Mouse (Mus musculus) T-helper 2 cell (primary cell): Measurements from ENCODE around the gene Dse.
"Not testable (repeated sequence)": the region's sequence is repeated elsewhere in the genome, so short reads cannot be mapped to it uniquely, and the experiment has no call there.

ENCODE experiments used
- in situ Hi-C: fragments of 300-600 bp; cut with MboI, MseI; formaldehyde crosslinking; loops from one replicate; pipeline ENCODE4 v1.15.1; 2025; ENCODE audit warnings: high pct_unique_total_duplicates

Dse gene

GRCm38 (mm10) chr10:34207503-34207850 is at the start of gene Dse:
TSS of gene Dse (minus strand) at chr10:34207715.
- in situ Hi-C loops: no loop called here

GRCm38 (mm10) chr10:34252833-34253232 is 45.3 kb upstream of the Dse start:
- in situ Hi-C loops: not testable (repeated sequence)

- in situ Hi-C loops: no loop called here
These were observed 42.1 kb upstream of the Dse start for GRCm38 (mm10) chr10:34249594-34249993.

GRCm38 (mm10) chr10:34247757-34248156 is 40.2 kb upstream of the Dse start:
- in situ Hi-C loops: no loop called here

- in situ Hi-C loops: no loop called here
These were observed 38.6 kb upstream of the Dse start for GRCm38 (mm10) chr10:34246106-34246505.

GRCm38 (mm10) chr10:34244745-34245144 is 37.2 kb upstream of the Dse start:
- in situ Hi-C loops: no loop called here

- in situ Hi-C loops: no loop called here
These were observed 31.0 kb upstream of the Dse start for GRCm38 (mm10) chr10:34238536-34238935.

GRCm38 (mm10) chr10:34236569-34236968 is 29.1 kb upstream of the Dse start:
- in situ Hi-C loops: no loop called here

- in situ Hi-C loops: no loop called here
These were observed 27.9 kb upstream of the Dse start for GRCm38 (mm10) chr10:34235384-34235783.

- in situ Hi-C loops: no loop called here
These were observed 26.6 kb upstream of the Dse start for GRCm38 (mm10) chr10:34233931-34234745.

- in situ Hi-C loops: no loop called here
These were observed 25.9 kb upstream of the Dse start for GRCm38 (mm10) chr10:34233418-34233817.

GRCm38 (mm10) chr10:34230121-34230675 is 22.7 kb upstream of the Dse start:
- in situ Hi-C loops: no loop called here

- in situ Hi-C loops: no loop called here
These were observed 22.0 kb upstream of the Dse start for GRCm38 (mm10) chr10:34229491-34229890.

GRCm38 (mm10) chr10:34223660-34224059 is 16.1 kb upstream of the Dse start:
- in situ Hi-C loops: no loop called here

- in situ Hi-C loops: no loop called here
These were observed 14.6 kb upstream of the Dse start for GRCm38 (mm10) chr10:34221909-34222620.

GRCm38 (mm10) chr10:34218191-34218590 is 10.7 kb upstream of the Dse start:
- in situ Hi-C loops: no loop called here

- in situ Hi-C loops: no loop called here
These were observed 8.2 kb upstream of the Dse start for GRCm38 (mm10) chr10:34215667-34216066.

- in situ Hi-C loops: no loop called here
These were observed 2.4 kb upstream of the Dse start for GRCm38 (mm10) chr10:34209951-34210350.

- in situ Hi-C loops: no loop called here
These were observed 516 bp upstream of the Dse start for GRCm38 (mm10) chr10:34208031-34208430.

GRCm38 (mm10) chr10:34206783-34207502 is 572 bp downstream of the Dse start:
- in situ Hi-C loops: no loop called here

- in situ Hi-C loops: no loop called here
These were observed 1.1 kb downstream of the Dse start for GRCm38 (mm10) chr10:34206436-34206782.

- in situ Hi-C loops: no loop called here
These were observed 1.7 kb downstream of the Dse start for GRCm38 (mm10) chr10:34205825-34206224.
